Mouse (Mus musculus) limb, embryonic 13.5 days (tissue): ENCODE results near the gene Vwa3b. TPM values are rescaled to one million over a fixed set of nuclear protein-coding genes. Genes with fewer than 3 reads are reported as not detected.

Experiments
- ATAC-seq: fragments of 200-750 bp; cut with Nextera tagmentation; 2 replicates; pipeline ENCODE4 v1.8.0; 2017; ENCODE audit warnings: low read depth, moderate number of reproducible peaks, moderate TSS enrichment; ENCODE audit not compliant: low FRiP score
- H3K27ac ChIP-seq: fragments of 300-500 bp; sonication (generic); 2 replicates; pipeline ENCODE4 v1.5.1; 2015; ENCODE audit warnings: inconsistent platforms, mild to moderate bottlenecking, moderate library complexity
- H3K27me3 ChIP-seq: fragments of 300-500 bp; sonication (generic); 2 replicates; pipeline ENCODE4 v1.6.1; 2015; ENCODE audit warnings: mild to moderate bottlenecking, inconsistent platforms
- H3K36me3 ChIP-seq: fragments of 300-500 bp; sonication (generic); 2 replicates; pipeline ENCODE4 v1.6.1; 2015; ENCODE audit warnings: inconsistent platforms, mild to moderate bottlenecking, moderate library complexity
- H3K4me1 ChIP-seq: fragments of 300-500 bp; sonication (generic); 2 replicates; pipeline ENCODE4 v1.6.1; 2015; ENCODE audit warnings: inconsistent platforms
- H3K4me2 ChIP-seq: fragments of 300-500 bp; sonication (generic); replicated peaks from 2 replicates; pipeline ENCODE4 v1.6.1; 2015; ENCODE audit warnings: inconsistent platforms, mild to moderate bottlenecking, moderate library complexity
- H3K4me3 ChIP-seq: fragments of 300-500 bp; sonication (generic); 2 replicates; pipeline ENCODE4 v1.5.1; 2015; ENCODE audit warnings: moderate library complexity, mild to moderate bottlenecking, inconsistent platforms
- H3K9ac ChIP-seq: fragments of 300-500 bp; sonication (generic); 2 replicates; pipeline ENCODE4 v1.6.1; 2015; ENCODE audit warnings: mild to moderate bottlenecking, inconsistent platforms
- H3K9me3 ChIP-seq: fragments of 300-500 bp; sonication (generic); 2 replicates; pipeline ENCODE4 v1.6.1; 2016; ENCODE audit warnings: inconsistent platforms
- WGBS: fragments of 180-500 bp; shearing (Covaris S2); methylation state at CpG from one replicate; pipeline ENCODE4 v1.1.7; 2015; 5-methylcytosine and 5-hydroxymethylcytosine counted together
- polyA plus RNA-seq: library from polyadenylated mRNA; unstranded; fragments of >200 nt; fragmentation: Nextera tagmentation; extraction: Ambion mirVana; gene quantifications from 2 replicates; pipeline ENCODE4 v1.2.1, GENCODE M21; 2015

Vwa3b gene
- polyA plus RNA-seq, 1 experiment from 2014 or later = 1.9 TPM

DNA sequence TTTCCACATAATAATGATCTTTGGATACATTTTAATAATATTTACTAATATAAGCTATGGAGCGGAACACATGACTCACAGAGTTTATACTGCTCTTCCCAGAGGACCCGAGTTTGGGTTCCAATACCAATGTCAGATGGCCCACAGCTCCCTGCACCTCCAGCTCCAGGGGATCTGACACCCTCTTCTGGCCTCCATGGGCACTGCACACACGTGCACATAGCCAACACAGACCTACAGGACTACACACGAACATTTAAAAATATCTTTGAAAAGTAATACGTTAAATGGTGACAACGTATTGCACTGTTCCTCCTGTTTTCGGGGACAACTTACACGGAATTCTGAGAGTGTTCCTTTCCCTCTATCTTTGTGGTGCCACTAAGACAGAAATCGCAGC, 125.5 kb downstream of the Vwa3b start:
- H3K27ac ChIP-seq = no peak overlapping the region
- 88% methylated on average over 9 of the region's 9 CpGs for WGBS
- no peak for ATAC-seq

DNA sequence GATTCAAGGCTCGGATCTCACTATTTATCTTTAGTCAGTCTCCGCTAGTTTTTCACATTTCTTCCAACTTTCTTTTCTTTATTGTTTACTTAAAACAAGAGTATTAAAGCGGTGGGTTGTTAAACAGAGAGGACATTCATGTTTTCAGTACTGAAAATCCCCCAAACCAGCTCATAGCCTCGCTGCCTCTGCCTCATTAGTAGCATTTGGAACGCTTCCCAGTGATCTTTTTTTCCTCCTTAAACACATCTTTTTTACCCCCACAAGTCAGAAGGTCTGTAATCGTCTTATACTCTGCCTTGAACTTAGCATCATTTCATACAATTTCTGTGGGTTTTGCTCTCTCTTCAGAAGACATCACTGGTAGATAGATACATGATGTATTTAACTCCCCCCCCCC, 139.7 kb downstream of the Vwa3b start:
- Histone ChIP-seq H3K27ac (no peak overlapping the region; the same call in 1 of the 2 replicates), H3K4me1 (no peaks in the 10 kb centered on the region; the same call in 1 of the 2 replicates), H3K27me3 (no peaks in the 10 kb centered on the region), H3K4me2 (no peak overlapping the region), H3K4me3 (no peak overlapping the region), H3K36me3 (no peaks in the 10 kb centered on the region), H3K9ac (no peak overlapping the region), H3K9me3 (0 out of 2 replicates have a peak, but pooled peaks cover under 1% of the 10 kb centered on the region)
- no peak for ATAC-seq
- WGBS = 42% methylated on average over 6 of the region's 6 CpGs

More for the DNA sequence above, 125.5 kb downstream of the Vwa3b start:
- Histone ChIP-seq H3K4me1 (no peaks in the 10 kb centered on the region), H3K4me3 (no peak overlapping the region), H3K36me3 (no peaks in the 10 kb centered on the region), H3K9me3 (no peaks in the 10 kb centered on the region), H3K4me2 (no peak overlapping the region), H3K9ac (no peak overlapping the region), H3K27me3 (no peaks in the 10 kb centered on the region)

DNA sequence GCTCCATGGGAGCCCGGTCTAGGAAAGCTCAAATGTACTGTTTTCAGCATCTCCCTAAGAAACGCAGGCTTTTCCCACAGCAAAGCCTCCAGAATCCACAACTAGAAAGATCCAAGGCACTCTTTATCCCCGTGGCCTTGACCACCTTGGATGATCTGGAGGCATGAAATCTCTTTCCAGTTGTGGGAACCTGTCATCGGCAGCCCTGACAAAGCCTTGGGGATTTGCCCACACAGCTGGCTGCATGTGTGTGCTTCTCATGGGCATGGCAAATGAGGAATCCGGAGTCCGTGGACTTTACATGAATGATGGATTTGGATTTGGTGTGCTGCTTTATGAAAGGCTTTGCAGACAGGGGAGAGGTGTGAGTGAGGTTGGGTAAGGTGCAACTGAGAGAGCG, 141.5 kb downstream of the Vwa3b start:
- no peak overlapping the region for H3K4me2 ChIP-seq
- H3K9me3 ChIP-seq = no peaks in the 10 kb centered on the region
- H3K4me3 ChIP-seq = no peak overlapping the region
- H3K4me1 ChIP-seq = no peaks in the 10 kb centered on the region; the same call in 1 of the 2 replicates
- no peak overlapping the region for H3K9ac ChIP-seq
- ATAC-seq = no peak; the same call in 1 of the 2 replicates
- H3K27me3 ChIP-seq = no peaks in the 10 kb centered on the region
- no peak overlapping the region for H3K27ac ChIP-seq
- no peaks in the 10 kb centered on the region for H3K36me3 ChIP-seq
- WGBS = 68% methylated on average over 7 of the region's 7 CpGs

DNA sequence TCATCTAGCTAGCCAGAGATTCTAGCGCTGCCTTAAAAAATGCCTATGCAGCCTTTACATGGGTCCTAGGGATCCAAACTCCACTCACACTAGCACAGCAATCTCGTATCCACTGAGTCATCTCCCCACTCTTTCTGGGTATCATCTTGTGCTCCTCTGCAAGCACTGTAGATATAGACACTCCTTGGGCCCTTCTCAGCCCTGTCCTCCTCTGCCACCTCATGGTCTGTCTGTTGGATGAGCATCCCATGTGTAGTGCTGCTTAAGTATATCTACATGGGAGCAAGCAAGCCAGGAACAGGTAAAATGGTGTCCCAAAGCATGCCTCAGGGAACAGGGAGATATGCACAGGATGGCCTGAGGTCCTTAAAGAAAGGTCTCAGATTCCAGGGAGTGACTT, 151.5 kb downstream of the Vwa3b start:
- Histone ChIP-seq H3K4me1 (no peaks in the 10 kb centered on the region), H3K4me3 (no peak overlapping the region), H3K9me3 (no peaks in the 10 kb centered on the region), H3K27ac (no peak overlapping the region), H3K27me3 (no peaks in the 10 kb centered on the region), H3K9ac (no peak overlapping the region), H3K4me2 (no peak overlapping the region), H3K36me3 (no peaks in the 10 kb centered on the region)
- WGBS = 86% methylated on average over 2 of the region's 2 CpGs
- ATAC-seq = no peak

DNA sequence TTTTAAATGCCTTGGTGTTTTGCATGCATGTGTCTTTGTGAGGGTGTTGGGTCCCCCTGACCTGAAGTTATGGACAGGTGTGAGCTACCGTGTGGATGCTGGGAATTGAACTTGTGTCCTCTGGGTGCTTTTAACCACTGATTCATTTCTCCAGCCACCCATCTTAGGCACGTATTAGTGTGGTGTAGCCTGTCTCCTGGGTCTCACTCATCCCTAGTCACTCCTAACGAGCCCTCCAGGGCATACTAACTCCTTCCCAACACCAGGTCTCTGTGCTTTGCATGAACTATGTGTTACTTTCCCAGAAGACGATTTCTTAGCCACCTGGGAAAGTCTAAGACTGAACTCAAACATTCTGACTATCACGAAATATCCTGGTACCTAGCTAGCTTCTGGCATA, 153.5 kb downstream of the Vwa3b start:
- no peaks in the 10 kb centered on the region for H3K27me3 ChIP-seq
- WGBS = 61% methylated on average over 5 of the region's 5 CpGs
- no peak for ATAC-seq

DNA sequence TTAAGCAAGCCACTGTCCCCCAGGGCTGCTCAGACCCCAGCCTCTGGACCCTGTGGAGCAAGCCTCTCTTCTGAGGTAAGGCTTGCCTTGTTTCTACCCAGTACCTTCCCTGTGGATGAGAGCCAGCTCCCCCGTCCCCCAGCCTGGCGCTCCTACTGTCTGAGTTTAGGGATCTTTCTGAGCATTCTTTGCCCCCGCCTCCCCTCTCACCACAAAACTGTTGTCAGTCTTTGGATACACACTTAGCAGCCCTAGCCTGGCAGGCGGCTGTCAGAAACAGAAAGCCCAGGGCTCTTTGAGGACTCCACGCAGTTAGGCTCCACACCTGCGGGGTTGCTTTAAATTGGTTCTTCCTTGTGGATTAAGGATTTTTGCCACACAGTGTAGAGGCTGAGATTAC, 160.7 kb downstream of the Vwa3b start:
- Histone ChIP-seq H3K27ac (no peak overlapping the region), H3K4me3 (no peak overlapping the region), H3K9me3 (no peaks in the 10 kb centered on the region; the same call in 1 of the 2 replicates), H3K9ac (no peak overlapping the region), H3K4me1 (peaks cover 22% of the 10 kb centered on the region; the same call in 1 of the 2 replicates), H3K27me3 (no peaks in the 10 kb centered on the region), H3K36me3 (no peaks in the 10 kb centered on the region), H3K4me2 (no peak overlapping the region)
- no peak for ATAC-seq
- 68% methylated on average over 6 of the region's 6 CpGs for WGBS

More for the DNA sequence above, 153.5 kb downstream of the Vwa3b start:
- no peaks in the 10 kb centered on the region for H3K9me3 ChIP-seq
- no peak overlapping the region for H3K9ac ChIP-seq
- H3K27ac ChIP-seq = no peak overlapping the region
- H3K4me2 ChIP-seq = no peak overlapping the region
- no peak overlapping the region for H3K4me3 ChIP-seq
- H3K36me3 ChIP-seq = no peaks in the 10 kb centered on the region
- no peaks in the 10 kb centered on the region for H3K4me1 ChIP-seq

DNA sequence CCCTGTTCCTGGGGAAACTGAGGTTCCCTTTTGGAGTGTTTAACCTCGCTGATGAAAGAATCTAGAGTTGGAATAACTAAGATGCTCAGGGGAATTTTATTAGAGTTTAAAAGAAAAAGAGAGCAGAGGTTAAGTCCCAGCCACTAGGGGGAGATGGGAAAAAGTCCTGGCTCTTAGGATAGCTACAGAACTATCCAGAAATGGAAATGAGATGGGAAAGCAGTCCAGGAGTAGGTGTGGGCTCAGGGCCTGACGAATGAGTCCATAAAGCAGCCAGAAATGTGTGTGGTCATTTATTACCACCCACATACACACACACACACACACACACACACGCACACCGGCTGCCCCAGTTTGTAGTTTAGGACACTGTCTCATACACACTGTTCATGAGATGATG, 168.2 kb downstream of the Vwa3b start:
- ATAC-seq = no peak
- Histone ChIP-seq H3K27me3 (no peaks in the 10 kb centered on the region), H3K4me1 (no peaks in the 10 kb centered on the region), H3K4me2 (no peak overlapping the region), H3K36me3 (no peaks in the 10 kb centered on the region), H3K9ac (no peak overlapping the region), H3K9me3 (no peaks in the 10 kb centered on the region; the same call in 1 of the 2 replicates), H3K27ac (no peak overlapping the region), H3K4me3 (no peak overlapping the region)
- 58% methylated on average over 4 of the region's 4 CpGs for WGBS

DNA sequence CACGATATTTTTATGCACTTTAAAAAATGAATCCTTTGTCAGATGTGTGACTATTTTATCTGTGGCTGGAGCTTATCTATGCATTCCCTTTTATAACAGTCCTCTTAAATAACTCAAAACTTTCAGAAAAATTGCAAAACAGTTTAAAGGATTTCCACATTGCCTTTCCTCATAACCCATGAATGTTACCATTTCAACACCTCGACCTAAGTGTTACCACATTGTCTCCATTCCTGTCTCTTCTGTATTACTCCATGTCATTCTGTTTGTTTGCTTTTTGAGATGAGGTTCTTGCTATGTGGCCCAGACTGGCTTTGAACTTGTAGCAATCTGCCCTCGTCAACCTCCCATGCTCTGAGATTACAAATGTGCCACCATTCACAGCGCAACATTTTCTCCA, 175.0 kb downstream of the Vwa3b start:
- WGBS = 88% methylated on average over 4 of the region's 4 CpGs

DNA sequence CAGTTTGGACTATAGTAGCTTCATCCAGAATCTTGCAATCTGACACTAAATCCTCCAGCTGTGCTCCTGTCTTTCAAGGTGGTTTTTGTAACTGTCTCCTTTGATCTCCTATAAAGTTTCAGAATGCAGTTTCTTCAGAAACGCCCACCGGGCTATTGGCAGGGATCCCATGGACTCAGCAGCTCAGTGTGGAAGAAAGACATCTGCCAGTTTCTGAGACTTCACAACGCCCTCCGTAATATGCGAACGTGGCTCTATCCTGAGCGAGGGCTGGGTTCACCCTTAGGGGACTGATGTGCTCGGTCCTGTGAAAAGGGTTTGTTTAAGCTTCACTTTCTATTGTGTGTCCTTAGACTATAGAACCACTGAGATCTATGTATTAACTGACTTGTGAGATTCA, 181.3 kb downstream of the Vwa3b start:
- Histone ChIP-seq H3K27me3 (no peaks in the 10 kb centered on the region), H3K36me3 (no peaks in the 10 kb centered on the region), H3K4me1 (no peaks in the 10 kb centered on the region), H3K4me3 (no peak overlapping the region), H3K9me3 (no peaks in the 10 kb centered on the region), H3K9ac (no peak overlapping the region), H3K27ac (no peak overlapping the region), H3K4me2 (no peak overlapping the region)
- no peak for ATAC-seq
- WGBS = 65% methylated on average over 8 of the region's 8 CpGs

More for the DNA sequence above, 175.0 kb downstream of the Vwa3b start:
- Histone ChIP-seq H3K4me3 (no peak overlapping the region), H3K9ac (no peak overlapping the region), H3K27me3 (no peaks in the 10 kb centered on the region), H3K4me1 (no peaks in the 10 kb centered on the region), H3K9me3 (no peaks in the 10 kb centered on the region), H3K36me3 (no peaks in the 10 kb centered on the region), H3K27ac (no peak overlapping the region), H3K4me2 (no peak overlapping the region)
- ATAC-seq = no peak

DNA sequence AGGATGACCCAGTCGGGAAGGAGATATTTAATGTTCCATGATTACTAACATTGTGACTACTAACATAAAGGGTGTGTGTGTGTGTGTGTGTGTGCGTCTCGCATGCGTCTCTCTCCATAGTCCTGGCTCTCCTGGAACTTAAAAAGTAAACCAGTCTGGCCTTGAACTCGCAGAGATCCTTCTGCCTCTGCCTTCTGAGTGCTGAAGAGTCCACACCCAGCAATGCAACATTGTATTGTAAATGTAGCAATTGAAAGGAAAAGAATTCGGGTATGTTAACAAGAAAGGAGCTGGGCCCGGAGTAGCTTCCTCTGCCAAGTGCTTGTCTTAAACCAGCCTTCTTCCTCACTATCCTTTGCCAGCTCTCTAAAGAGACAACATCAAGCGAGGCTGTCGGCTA, 186.0 kb downstream of the Vwa3b start:
- no peak overlapping the region for H3K27ac ChIP-seq
- H3K9ac ChIP-seq = no peak overlapping the region
- H3K4me2 ChIP-seq = no peak overlapping the region
- H3K36me3 ChIP-seq = no peaks in the 10 kb centered on the region
- H3K4me3 ChIP-seq = no peak overlapping the region
- no peak for ATAC-seq
- no peaks in the 10 kb centered on the region for H3K9me3 ChIP-seq
- H3K27me3 ChIP-seq = no peaks in the 10 kb centered on the region
- no peaks in the 10 kb centered on the region for H3K4me1 ChIP-seq
- WGBS = 88% methylated on average over 9 of the region's 9 CpGs

DNA sequence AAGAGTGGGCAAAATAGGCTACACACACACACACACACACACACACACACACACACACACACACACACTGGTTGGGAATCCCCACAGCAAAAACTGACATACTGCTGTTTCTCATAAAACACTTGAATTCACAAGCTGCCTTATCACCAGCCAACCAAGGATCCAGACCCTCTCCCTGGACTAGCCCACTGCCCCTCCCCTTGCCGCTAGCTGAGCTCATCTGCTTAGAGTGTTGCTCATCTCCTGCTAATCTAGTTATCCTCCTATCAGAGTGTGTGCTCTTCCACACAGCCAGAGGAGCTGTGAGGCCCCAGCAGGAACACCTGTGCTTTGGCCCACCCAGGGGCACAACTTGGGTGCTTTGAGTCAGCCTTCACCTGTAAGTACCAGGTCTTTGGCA, 187.7 kb downstream of the Vwa3b start, which contains the start of gene Cnga3:
TSS of gene Cnga3 (plus strand) at position 291 of the 400 bp plus-strand sequence.
- Histone ChIP-seq H3K27ac (no peak within 1 kb of the TSS), H3K9me3 (no peaks in the 10 kb centered on the region), H3K9ac (no peak within 1 kb of the TSS), H3K4me3 (no peak within 1 kb of the TSS), H3K27me3 (no peaks in the 10 kb centered on the region), H3K36me3 (no peaks in the 10 kb centered on the region), H3K4me2 (no peak within 1 kb of the TSS), H3K4me1 (no peaks in the 10 kb centered on the region)
- WGBS = 55% methylated on average over 1 of the region's 1 CpGs
- no peak for ATAC-seq

DNA sequence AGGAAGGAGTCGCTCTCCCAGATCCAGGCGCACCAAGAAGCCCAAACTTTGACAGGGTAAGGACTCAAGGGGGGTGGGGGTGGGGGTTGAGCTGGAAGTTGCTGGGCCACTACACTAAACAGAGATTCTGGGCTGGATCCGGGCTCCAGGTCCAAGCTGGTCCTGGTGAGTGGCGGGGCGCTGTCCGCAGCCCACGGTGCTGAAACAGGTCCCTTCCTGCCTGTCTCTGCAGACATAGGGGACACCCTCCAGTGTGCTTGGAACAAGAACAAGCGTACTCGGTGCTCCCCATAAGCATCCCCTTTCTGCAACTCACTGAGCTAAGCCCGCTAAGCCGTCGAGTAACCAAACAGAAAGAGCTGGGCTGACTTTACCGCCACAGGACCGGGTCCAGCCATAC, 192.0 kb downstream of the Vwa3b start:
- peak; percentile 36; the same call in 1 of the 2 replicates for ATAC-seq
- Histone ChIP-seq H3K36me3 (no peaks in the 10 kb centered on the region), H3K4me1 (no peaks in the 10 kb centered on the region), H3K9ac (no peak overlapping the region), H3K4me3 (no peak overlapping the region), H3K9me3 (no peaks in the 10 kb centered on the region), H3K4me2 (no peak overlapping the region), H3K27ac (no peak overlapping the region), H3K27me3 (no peaks in the 10 kb centered on the region)
- WGBS = 6% methylated on average over 14 of the region's 14 CpGs

DNA sequence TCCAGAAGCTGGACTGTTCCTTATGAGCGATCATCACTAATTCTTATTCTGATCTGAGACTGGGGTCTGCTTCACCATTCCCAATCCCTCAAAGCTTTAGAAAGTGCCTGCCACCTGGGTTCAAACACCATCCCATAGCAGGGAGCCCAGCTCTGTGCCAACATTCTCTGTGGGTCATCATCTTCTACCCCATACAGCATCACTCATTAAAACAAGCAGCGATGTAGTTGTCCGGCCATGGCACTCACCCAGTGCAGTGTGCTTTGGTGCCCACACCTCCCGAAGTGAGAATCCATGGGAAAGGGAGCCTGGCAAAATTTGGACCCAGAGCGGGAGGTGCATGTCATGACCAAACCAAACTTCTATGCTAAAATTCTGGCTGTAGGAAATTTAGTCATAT, 193.2 kb downstream of the Vwa3b start:
- ATAC-seq = no peak

More for the DNA sequence above, 193.2 kb downstream of the Vwa3b start:
- H3K27me3 ChIP-seq = no peaks in the 10 kb centered on the region
- no peaks in the 10 kb centered on the region for H3K9me3 ChIP-seq
- H3K4me3 ChIP-seq = no peak overlapping the region
- H3K4me1 ChIP-seq = no peaks in the 10 kb centered on the region
- no peak overlapping the region for H3K9ac ChIP-seq
- no peaks in the 10 kb centered on the region for H3K36me3 ChIP-seq
- H3K27ac ChIP-seq = no peak overlapping the region
- 85% methylated on average over 5 of the region's 5 CpGs for WGBS
- H3K4me2 ChIP-seq = no peak overlapping the region
